Mouse (Mus musculus): Measurements from ENCODE around the gene Cxcl1.

GRCm38 (mm10) chr5:90897429-90897828 is 6.4 kb downstream of the Cxcl1 start:
- TF ChIP-seq CTCF (conservative IDR thresholded peaks at IDR 0.05; ENCODE audit: insufficient read depth, insufficient read length, low read depth, low read length) (no peak), POLR2A (IDR thresholded peaks at IDR 0.05; ENCODE audit: low read depth, low read length) (no peak)
